Mouse (Mus musculus) MEL (cell line): ENCODE data around the gene Rer1. TPM values are rescaled to one million over a fixed set of nuclear protein-coding genes. Genes with fewer than 3 reads are reported as not detected.

Experiments used
- DNase-seq: peaks from one replicate; pipeline ENCODE4 v3.0.0; 2011; ENCODE audit warnings: low read depth, low spot score
- H3K27ac ChIP-seq: 2 replicates; pipeline ENCODE4 v1.5.1; 2012; ENCODE audit warnings: low read depth, mild to moderate bottlenecking, control low read depth, low read length, moderate library complexity; ENCODE audit not compliant: control insufficient read depth
- H3K27me3 ChIP-seq, 2 experiments: fragments of 150-350 bp in 1 of 2; sonication (generic) in 1 of 2; 2 replicates each; pipeline ENCODE4 v1.6.1; 2012; ENCODE audit warnings: low read length in 2 of 2, mild to moderate bottlenecking in 2 of 2, improper control_type of control experiment in 1 of 2, moderate library complexity in 1 of 2; ENCODE audit not compliant: insufficient read depth in 2 of 2, control insufficient read depth in 1 of 2
- H3K36me3 ChIP-seq, 2 experiments: 2 replicates each; pipeline ENCODE4 v1.6.1; 2012 to 2014; ENCODE audit warnings: low read length in 2 of 2, improper control_type of control experiment in 1 of 2, inconsistent platforms in 1 of 2, mild to moderate bottlenecking in 1 of 2; ENCODE audit not compliant: insufficient read depth in 2 of 2, control insufficient read depth in 1 of 2
- H3K4me1 ChIP-seq, 2 experiments: fragments of 150-350 bp in 1 of 2; sonication (generic) in 1 of 2; 2 replicates each; pipeline ENCODE4 v1.6.1; 2012; ENCODE audit warnings: low read length in 2 of 2, improper control_type of control experiment in 1 of 2, mild to moderate bottlenecking in 1 of 2; ENCODE audit not compliant: insufficient read depth in 2 of 2, control insufficient read depth in 1 of 2
- H3K4me3 ChIP-seq, 2 experiments: fragments of 150-350 bp in 1 of 2; sonication (generic) in 1 of 2; 2 replicates each; pipeline ENCODE4 v1.5.1; 2012; ENCODE audit warnings: low read depth in 2 of 2, low read length in 2 of 2, mild to moderate bottlenecking in 2 of 2, moderate library complexity in 2 of 2, control low read depth in 1 of 2, improper control_type of control experiment in 1 of 2; ENCODE audit not compliant: control insufficient read depth in 1 of 2, insufficient read depth in 1 of 2
- H3K79me2 ChIP-seq: 2 replicates; pipeline ENCODE4 v1.6.1; 2012; ENCODE audit warnings: mild to moderate bottlenecking, low read length, moderate library complexity; ENCODE audit not compliant: control insufficient read depth, poor library complexity, insufficient read depth
- H3K9ac ChIP-seq: 2 replicates; pipeline ENCODE4 v1.6.1; 2012; ENCODE audit warnings: low read depth, mild to moderate bottlenecking, control low read depth, low read length, moderate library complexity; ENCODE audit not compliant: control insufficient read depth, poor library complexity, severe bottlenecking
- H3K9me3 ChIP-seq: fragments of 150-350 bp; sonication (generic); replicated peaks from 2 replicates; pipeline ENCODE4 v1.6.1; 2012; ENCODE audit warnings: mild to moderate bottlenecking, low read length, improper control_type of control experiment, moderate library complexity; ENCODE audit not compliant: insufficient read depth
- BHLHE40 ChIP-seq: IDR thresholded peaks from 2 replicates; pipeline ENCODE4 v1.6.1; 2012; ENCODE audit warnings: low read depth, mild to moderate bottlenecking, inconsistent platforms, low read length, improper control_type of control experiment, borderline replicate concordance
- CTCF ChIP-seq, 3 experiments: IDR thresholded peaks in 2 of 3; conservative IDR thresholded peaks in 1 of 3; 2 replicates each; pipeline ENCODE4 v1.5.1; 2011 to 2012; ENCODE audit warnings: low read length in 3 of 3, low read depth in 2 of 3, mild to moderate bottlenecking in 2 of 3, improper control_type of control experiment in 1 of 3, inconsistent platforms in 1 of 3, mixed read lengths in 1 of 3, moderate library complexity in 1 of 3; ENCODE audit not compliant: control insufficient read depth in 1 of 3, insufficient read depth in 1 of 3, poor library complexity in 1 of 3, severe bottlenecking in 1 of 3
- E2F4 ChIP-seq: IDR thresholded peaks from 2 replicates; pipeline ENCODE4 v1.6.1; 2011; ENCODE audit warnings: low read depth, low read length, improper control_type of control experiment, borderline replicate concordance
- ELF1 ChIP-seq: IDR thresholded peaks from 2 replicates; pipeline ENCODE4 v1.6.1; 2014; ENCODE audit warnings: low read depth, mild to moderate bottlenecking, inconsistent platforms, low read length, improper control_type of control experiment, moderate library complexity
- EP300 ChIP-seq, 2 experiments: IDR thresholded peaks; 2 replicates each; pipeline ENCODE4 v1.6.1; 2011; ENCODE audit warnings: improper control_type of control experiment in 2 of 2, low read length in 2 of 2, low read depth in 1 of 2, mild to moderate bottlenecking in 1 of 2
- ETS1 ChIP-seq: IDR thresholded peaks from 2 replicates; pipeline ENCODE4 v1.6.1; 2012; ENCODE audit warnings: low read depth, mild to moderate bottlenecking, inconsistent platforms, low read length, improper control_type of control experiment, moderate library complexity
- GABPA ChIP-seq: IDR thresholded peaks from 2 replicates; pipeline ENCODE4 v1.6.1; 2012; ENCODE audit warnings: low read depth, mild to moderate bottlenecking, inconsistent platforms, low read length, improper control_type of control experiment, moderate library complexity
- GATA1 ChIP-seq: IDR thresholded peaks from 2 replicates; pipeline ENCODE4 v1.6.1; 2011; ENCODE audit warnings: low read depth, low read length, improper control_type of control experiment
- HCFC1 ChIP-seq: IDR thresholded peaks from 2 replicates; pipeline ENCODE4 v1.6.1; 2012; ENCODE audit warnings: low read depth, mild to moderate bottlenecking, inconsistent platforms, low read length, improper control_type of control experiment, moderate library complexity
- JUND ChIP-seq: IDR thresholded peaks from 2 replicates; pipeline ENCODE4 v1.6.1; 2011; ENCODE audit warnings: low read depth, mild to moderate bottlenecking, improper control_type of control experiment, low read length
- KAT2A ChIP-seq: conservative IDR thresholded peaks from 2 replicates; pipeline ENCODE4 v1.6.1; 2012; ENCODE audit warnings: low read depth, low read length, improper control_type of control experiment, inconsistent platforms
- MAFK ChIP-seq: IDR thresholded peaks from 2 replicates; pipeline ENCODE4 v1.6.1; 2011; ENCODE audit warnings: low read depth, mild to moderate bottlenecking, low read length, improper control_type of control experiment, borderline replicate concordance
- MAX ChIP-seq: IDR thresholded peaks from 2 replicates; pipeline ENCODE4 v1.6.1; 2011; ENCODE audit warnings: low read length, improper control_type of control experiment
- MAZ ChIP-seq: IDR thresholded peaks from 2 replicates; pipeline ENCODE4 v1.6.1; 2012; ENCODE audit warnings: low read depth, mild to moderate bottlenecking, inconsistent platforms, low read length, improper control_type of control experiment
- MEF2A ChIP-seq: IDR thresholded peaks from 2 replicates; pipeline ENCODE4 v1.6.1; 2014; ENCODE audit warnings: low read depth, mild to moderate bottlenecking, inconsistent platforms, low read length, improper control_type of control experiment; ENCODE audit not compliant: poor library complexity, insufficient replicate concordance, severe bottlenecking; ENCODE audit errors: extremely low read depth
- MXI1 ChIP-seq: IDR thresholded peaks from 2 replicates; pipeline ENCODE4 v1.6.1; 2011; ENCODE audit warnings: mild to moderate bottlenecking, low read depth, low read length, improper control_type of control experiment
- MYC ChIP-seq: IDR thresholded peaks from 2 replicates; pipeline ENCODE4 v1.6.1; 2011; ENCODE audit warnings: low read depth, mild to moderate bottlenecking, low read length, improper control_type of control experiment, moderate library complexity
- NRF1 ChIP-seq: IDR thresholded peaks from 2 replicates; pipeline ENCODE4 v1.6.1; 2014; ENCODE audit warnings: low read depth, mild to moderate bottlenecking, inconsistent platforms, low read length, improper control_type of control experiment, moderate library complexity; ENCODE audit not compliant: poor library complexity, insufficient read depth, severe bottlenecking
- POLR2A ChIP-seq, 2 experiments: IDR thresholded peaks; 2 replicates each; pipeline ENCODE4 v1.6.1; 2011 to 2012; ENCODE audit warnings: low read length in 2 of 2, mild to moderate bottlenecking in 2 of 2, control low read depth in 1 of 2, improper control_type of control experiment in 1 of 2, low read depth in 1 of 2, moderate library complexity in 1 of 2; ENCODE audit not compliant: control insufficient read depth in 1 of 2, insufficient read depth in 1 of 2, poor library complexity in 1 of 2
- POLR2AphosphoS2 ChIP-seq: IDR thresholded peaks from 2 replicates; pipeline ENCODE4 v1.6.1; 2011; ENCODE audit warnings: low read length, improper control_type of control experiment
- POLR2AphosphoS5 ChIP-seq: IDR thresholded peaks from 2 replicates; pipeline ENCODE4 v1.6.1; 2012; ENCODE audit warnings: low read depth, borderline replicate concordance, mild to moderate bottlenecking, inconsistent platforms, low read length, moderate library complexity, mixed read lengths
- RAD21 ChIP-seq: IDR thresholded peaks from 2 replicates; pipeline ENCODE4 v1.6.1; 2011; ENCODE audit warnings: mild to moderate bottlenecking, low read depth, low read length, improper control_type of control experiment
- RCOR1 ChIP-seq: IDR thresholded peaks from 2 replicates; pipeline ENCODE4 v1.6.1; 2012; ENCODE audit warnings: low read depth, mild to moderate bottlenecking, inconsistent platforms, low read length, improper control_type of control experiment
- SIN3A ChIP-seq: IDR thresholded peaks from 2 replicates; pipeline ENCODE4 v1.6.1; 2012; ENCODE audit warnings: low read length, improper control_type of control experiment, inconsistent platforms
- SMC3 ChIP-seq: IDR thresholded peaks from 2 replicates; pipeline ENCODE4 v1.6.1; 2011; ENCODE audit warnings: low read depth, low read length, improper control_type of control experiment
- TBP ChIP-seq: IDR thresholded peaks from 2 replicates; pipeline ENCODE4 v1.8.0; 2011; ENCODE audit warnings: low read depth, low read length, improper control_type of control experiment
- TCF12 ChIP-seq: IDR thresholded peaks from 2 replicates; pipeline ENCODE4 v1.6.1; 2014; ENCODE audit warnings: low read depth, mild to moderate bottlenecking, inconsistent platforms, low read length, improper control_type of control experiment, moderate library complexity
- USF1 ChIP-seq: IDR thresholded peaks from 2 replicates; pipeline ENCODE4 v1.6.1; 2014; ENCODE audit warnings: low read depth, mild to moderate bottlenecking, inconsistent platforms, low read length, improper control_type of control experiment, moderate library complexity
- ZKSCAN1 ChIP-seq: IDR thresholded peaks from 2 replicates; pipeline ENCODE4 v1.6.1; 2012; ENCODE audit warnings: low read depth, mild to moderate bottlenecking, inconsistent platforms, low read length, improper control_type of control experiment, moderate library complexity
- ZMIZ1 ChIP-seq: IDR thresholded peaks from 2 replicates; pipeline ENCODE4 v1.6.1; 2012; ENCODE audit warnings: low read depth, mild to moderate bottlenecking, inconsistent platforms, low read length, improper control_type of control experiment, moderate library complexity
- ZNF384 ChIP-seq: IDR thresholded peaks from 2 replicates; pipeline ENCODE4 v1.6.1; 2012; ENCODE audit warnings: low read depth, mild to moderate bottlenecking, inconsistent platforms, low read length, improper control_type of control experiment
- polyA plus RNA-seq, 2 experiments: library from polyadenylated mRNA; stranded (reverse) in 1 of 2; unstranded in 1 of 2; fragments of >175 nt in 1 of 2; fragments of >200 nt in 1 of 2; gene quantifications; 2 replicates each; pipeline versions ENCODE4 v1.2.1 to v1.2.4; 2012; ENCODE audit warnings: low replicate concordance in 2 of 2, low read depth in 1 of 2; ENCODE audit not compliant: insufficient read length in 2 of 2, insufficient read depth in 1 of 2, missing spikeins in 1 of 2
- total RNA-seq: library from RNA; depleted of rRNA; stranded (reverse); fragments of 300-350 nt; gene quantifications from 2 replicates; pipeline ENCODE4 v1.2.3, GENCODE M21; 2012

Gene Rer1
- total and polyA plus RNA-seq, 3 experiments = 114 to 379 (median 140) TPM

- Histone ChIP-seq H3K4me1 (peaks cover 25 to 54% of the 10 kb centered on the region in 2 experiments), H3K36me3 (peaks cover 0 to 31% of the 10 kb centered on the region in 2 experiments; a peak in 2 of 4 replicates), H3K9ac (no peak overlapping the region), H3K4me3 (no peak overlapping the region), H3K27ac (no peak overlapping the region), H3K9me3 (no peaks in the 10 kb centered on the region), H3K27me3 (no peaks in the 10 kb centered on the region), H3K79me2 (no peaks in the 10 kb centered on the region)
- TF ChIP-seq BHLHE40 (no peak), MAFK (no peak), RCOR1 (no peak), POLR2A (IDR thresholded peaks at IDR 0.05; ENCODE audit: control insufficient read depth in 1 of 2, insufficient read depth in 1 of 2, low read depth in 1 of 2, low read length in 2 of 2, poor library complexity in 1 of 2) (no peak), SIN3A (no peak), GATA1 (no peak), ETS1 (no peak), E2F4 (no peak), CTCF (IDR thresholded peaks at IDR 0.05 in 2 of 3, conservative IDR thresholded peaks at IDR 0.05 in 1 of 3; ENCODE audit: control insufficient read depth in 1 of 3, insufficient read depth in 1 of 3, low read depth in 2 of 3, low read length in 3 of 3, poor library complexity in 1 of 3, severe bottlenecking in 1 of 3) (no peak), ZMIZ1 (no peak), RAD21 (no peak), GABPA (no peak), ZKSCAN1 (no peak), MXI1 (no peak)
- DNase-seq = no peak
Observed at GRCm38 (mm10) chr4:155121222-155121621, 35.0 kb upstream of the Rer1 start.

DNA sequence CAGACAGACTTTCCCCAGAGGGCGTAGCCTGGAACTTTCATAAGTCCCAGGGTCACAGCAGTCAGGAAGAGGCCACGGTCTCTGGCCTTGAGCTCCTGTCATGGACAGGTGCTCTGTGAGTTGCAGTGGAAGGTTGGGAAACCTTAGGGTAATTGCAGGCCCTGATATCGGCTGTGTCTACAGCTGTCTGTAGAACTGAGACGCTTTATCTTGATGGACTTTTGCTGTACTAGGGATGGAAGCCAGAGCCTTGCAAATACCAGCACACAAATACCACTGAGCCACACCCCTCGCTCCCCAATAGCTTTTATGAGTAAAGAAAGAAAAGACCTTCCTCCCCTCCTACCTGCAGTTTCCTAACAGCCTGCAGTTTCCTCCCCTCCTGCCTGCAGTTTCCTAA, 34.4 kb upstream of the Rer1 start:
- Histone ChIP-seq H3K36me3 (peaks cover 0 to 35% of the 10 kb centered on the region in 2 experiments; a peak in 2 of 4 replicates), H3K27ac (no peak overlapping the region), H3K9me3 (no peaks in the 10 kb centered on the region), H3K27me3 (no peaks in the 10 kb centered on the region), H3K4me1 (peaks cover 27 to 59% of the 10 kb centered on the region in 2 experiments), H3K4me3 (no peak overlapping the region), H3K79me2 (no peaks in the 10 kb centered on the region), H3K9ac (no peak overlapping the region)
- peak; percentile 61 for DNase-seq
- TF ChIP-seq POLR2AphosphoS2 = no peak
- TF ChIP-seq POLR2A (IDR thresholded peaks at IDR 0.05; ENCODE audit: control insufficient read depth in 1 of 2, insufficient read depth in 1 of 2, low read depth in 1 of 2, low read length in 2 of 2, poor library complexity in 1 of 2) = no peak
- TF ChIP-seq POLR2AphosphoS5 = no peak
- 0 out of 2 replicates have a peak, but pooled peaks have one; percentile 25 for TF ChIP-seq MAFK
- peak; percentile 49; the same call in 1 of the 2 replicates for TF ChIP-seq RCOR1
- no peak for TF ChIP-seq MEF2A
- no peak for TF ChIP-seq ELF1
- no peak for TF ChIP-seq HCFC1
- TF ChIP-seq BHLHE40 = no peak
- TF ChIP-seq ETS1 = peak; percentile 90
- no peak for TF ChIP-seq JUND
- TF ChIP-seq MYC = no peak
- TF ChIP-seq EP300 (IDR thresholded peaks at IDR 0.05; ENCODE audit: low read depth in 1 of 2, low read length in 2 of 2) = no peak
- no peak for TF ChIP-seq MAX
- TF ChIP-seq RAD21 = no peak
- TF ChIP-seq KAT2A = no peak
- no peak for TF ChIP-seq TBP
- no peak for TF ChIP-seq NRF1
- no peak for TF ChIP-seq MAZ
- TF ChIP-seq USF1 = no peak
- TF ChIP-seq ZNF384 = no peak
- no peak for TF ChIP-seq SMC3
- TF ChIP-seq TCF12 = peak; percentile 74
- no peak for TF ChIP-seq GABPA
